Mouse (Mus musculus) embryo, embryonic 11 days (tissue): ENCODE measurements at regions not wholly inside any gene's neighbourhood (a gene's known extent, or its start where the extent isn't known, plus 50 kb on each side); places are given as distances from the start of the nearest gene placed in this dataset.

ENCODE experiments used
- DNase-seq: peaks from one replicate; pipeline ENCODE4 v3.0.0-alpha.2; 2015

- DNase-seq, result peak; percentile 73
These were observed 900.8 kb downstream of the Mat2b start for GRCm38 (mm10) chr11:39794183-39794652.

- no peak for DNase-seq
These were observed 902.9 kb downstream of the Mat2b start for GRCm38 (mm10) chr11:39792112-39792511.
